Mouse (Mus musculus) cerebellum, postnatal 10 days (tissue): Measurements from ENCODE around the gene Bicra.

Experiments
- DNase-seq, 2 experiments: peaks; one replicate each; pipeline ENCODE4 v3.0.0; 2021; ENCODE audit warnings: mixed read lengths in 2 of 2

Bicra gene

GRCm38 (mm10) chr7:16013722-16014275, 33.9 kb downstream of the Bicra start:
- no peak for DNase-seq

- peak; percentile 46 to 62 for DNase-seq
These were observed 35.0 kb downstream of the Bicra start for GRCm38 (mm10) chr7:16012576-16013263.

- no peak for DNase-seq
These were observed 36.2 kb downstream of the Bicra start for GRCm38 (mm10) chr7:16011418-16012085.

GRCm38 (mm10) chr7:16010649-16011048, 37.1 kb downstream of the Bicra start:
- DNase-seq = no peak

GRCm38 (mm10) chr7:16009636-16010035, 38.1 kb downstream of the Bicra start:
- DNase-seq = no peak

GRCm38 (mm10) chr7:16005020-16005419, 42.7 kb downstream of the Bicra start:
- no peak for DNase-seq

GRCm38 (mm10) chr7:16004177-16004856, 43.4 kb downstream of the Bicra start:
- DNase-seq = no peak

- DNase-seq = no peak
These were observed 44.7 kb downstream of the Bicra start for GRCm38 (mm10) chr7:16003032-16003431.

- DNase-seq = peak in 1 of 2 experiments; percentile 48
These were observed 45.5 kb downstream of the Bicra start for GRCm38 (mm10) chr7:16002171-16002570.

GRCm38 (mm10) chr7:16001691-16002090, 46.0 kb downstream of the Bicra start:
- no peak for DNase-seq

- no peak for DNase-seq
These were observed 53.9 kb downstream of the Bicra start for GRCm38 (mm10) chr7:15993789-15994188.

- no peak for DNase-seq
These were observed 54.6 kb downstream of the Bicra start for GRCm38 (mm10) chr7:15993152-15993551.

GRCm38 (mm10) chr7:15991764-15992163, 56.0 kb downstream of the Bicra start:
- DNase-seq = no peak

GRCm38 (mm10) chr7:15987661-15988356, 59.9 kb downstream of the Bicra start:
- no peak for DNase-seq

- peak; percentile 44 to 61 for DNase-seq
These were observed 64.9 kb downstream of the Bicra start for GRCm38 (mm10) chr7:15982729-15983407.

- no peak for DNase-seq
These were observed 66.2 kb downstream of the Bicra start for GRCm38 (mm10) chr7:15981538-15981937.

GRCm38 (mm10) chr7:15980246-15980645, 67.5 kb downstream of the Bicra start:
- DNase-seq = no peak

GRCm38 (mm10) chr7:15975904-15976303, 71.8 kb downstream of the Bicra start:
- DNase-seq = peak; percentile 75 to 81

- DNase-seq = peak; percentile 39 to 42
These were observed 72.3 kb downstream of the Bicra start for GRCm38 (mm10) chr7:15975451-15975850.

GRCm38 (mm10) chr7:15974712-15975111, 73.0 kb downstream of the Bicra start:
- peak; percentile 73 to 80 for DNase-seq

GRCm38 (mm10) chr7:15972247-15972646, 75.5 kb downstream of the Bicra start:
- DNase-seq = no peak

GRCm38 (mm10) chr7:15969674-15970073, 78.0 kb downstream of the Bicra start:
- no peak for DNase-seq
